Mouse (Mus musculus) c-Kit-positive CD71-positive TER-119-negative erythroid progenitor cells, embryonic 14.5 days (primary cell): ENCODE results near the gene Grk6.

ENCODE experiments used
- DNase-seq: peaks from one replicate; pipeline ENCODE4 v3.0.0-alpha.2; 2013; ENCODE audit warnings: low read depth

The Grk6 gene

DNA sequence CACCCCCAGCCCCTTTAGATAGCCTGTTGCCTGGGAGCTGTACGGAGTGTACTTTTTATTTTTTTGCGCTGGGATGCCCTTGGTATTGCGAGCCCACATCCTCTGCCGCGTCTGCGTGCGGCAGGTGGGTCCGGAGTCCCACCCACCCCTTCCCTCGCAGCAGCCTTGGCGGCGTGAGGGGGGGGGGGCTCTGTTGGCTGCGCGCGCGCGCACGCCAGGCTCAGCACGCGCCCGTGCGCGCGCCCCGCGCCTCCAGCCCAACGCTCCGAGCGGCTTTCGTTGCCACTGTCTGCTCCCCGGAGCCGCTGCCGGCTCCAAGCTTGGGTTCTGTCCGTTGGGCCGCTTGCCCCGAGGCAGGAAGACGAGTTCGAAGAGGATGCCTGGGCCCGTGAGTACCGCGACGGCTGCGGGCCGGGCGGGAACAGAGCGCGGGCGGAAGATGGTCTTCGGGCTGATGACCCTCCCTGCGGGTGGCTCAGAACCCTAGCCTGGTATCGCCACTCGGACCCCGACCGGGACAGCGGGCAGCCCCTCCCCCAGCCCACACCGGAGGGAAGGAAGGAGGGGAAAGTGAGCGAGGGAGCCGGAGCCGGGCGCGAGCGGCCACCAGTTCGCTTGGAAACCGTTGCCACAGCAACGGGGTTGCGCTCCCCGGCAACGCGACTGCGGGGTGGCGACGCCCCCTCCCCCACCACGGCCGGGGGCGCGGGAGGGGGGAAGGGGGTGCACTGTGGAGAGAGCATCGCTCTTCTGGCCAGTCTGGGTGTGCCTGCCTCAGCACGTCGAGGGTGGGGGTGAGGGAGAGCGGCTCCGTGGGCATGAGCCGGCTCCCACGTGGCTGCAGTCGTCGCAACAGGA, 19.4 kb downstream of the Grk6 start, which contains the start of gene Prr7:
Gene Prr7, plus strand, starts transcription at position 241 of the 858 bp plus-strand sequence.
- no peak for DNase-seq

DNA sequence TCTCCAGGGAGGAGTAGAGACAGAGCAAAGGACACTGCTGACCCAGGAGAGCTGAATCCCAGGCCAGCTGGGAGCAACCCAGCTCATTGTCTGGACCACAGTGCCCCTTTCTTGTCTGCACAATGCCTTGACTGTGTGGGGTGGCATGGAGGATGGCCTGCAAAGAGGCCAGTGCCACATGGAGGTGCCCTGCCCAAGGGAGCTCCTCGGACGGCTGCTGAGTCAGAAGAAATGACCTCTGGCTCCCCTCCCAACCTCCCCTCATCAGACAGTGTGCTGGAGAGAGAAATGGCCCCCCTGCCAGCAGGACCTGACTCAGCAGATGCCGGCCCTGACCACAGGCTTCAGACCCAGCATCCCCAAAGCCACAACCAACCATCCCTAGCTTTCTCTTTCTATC, 20.3 kb downstream of the Grk6 start:
- DNase-seq: no peak

DNA sequence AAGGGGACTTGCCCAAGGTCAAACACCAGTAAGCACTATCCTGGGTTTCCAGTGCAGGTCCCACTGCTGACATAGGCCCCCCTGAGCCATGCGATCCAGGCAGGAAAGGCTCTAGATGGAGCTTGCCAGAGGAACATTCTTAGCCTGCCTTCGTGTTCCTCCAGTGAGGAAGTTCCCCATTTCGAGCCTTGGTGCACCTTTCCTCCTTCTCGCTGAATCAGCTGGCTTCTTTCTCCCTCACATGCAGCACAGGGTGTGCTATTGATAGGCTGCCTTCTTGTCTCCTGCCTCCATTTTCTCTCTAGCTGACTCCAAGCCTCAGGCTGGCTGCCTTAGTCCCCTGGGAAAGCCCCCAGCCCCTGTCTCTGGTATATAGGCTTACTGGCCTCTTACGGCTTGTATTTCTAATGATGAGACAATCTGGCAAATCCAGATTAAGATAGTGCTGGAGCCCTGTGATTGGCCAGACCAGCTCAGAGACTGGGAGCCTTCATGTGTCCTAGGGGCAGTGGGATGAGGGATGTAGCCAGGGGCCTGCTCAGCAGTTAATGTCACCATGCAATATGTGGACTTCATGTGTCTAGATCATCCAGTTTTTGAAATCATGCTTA, 21.1 kb downstream of the Grk6 start:
- no peak for DNase-seq

DNA sequence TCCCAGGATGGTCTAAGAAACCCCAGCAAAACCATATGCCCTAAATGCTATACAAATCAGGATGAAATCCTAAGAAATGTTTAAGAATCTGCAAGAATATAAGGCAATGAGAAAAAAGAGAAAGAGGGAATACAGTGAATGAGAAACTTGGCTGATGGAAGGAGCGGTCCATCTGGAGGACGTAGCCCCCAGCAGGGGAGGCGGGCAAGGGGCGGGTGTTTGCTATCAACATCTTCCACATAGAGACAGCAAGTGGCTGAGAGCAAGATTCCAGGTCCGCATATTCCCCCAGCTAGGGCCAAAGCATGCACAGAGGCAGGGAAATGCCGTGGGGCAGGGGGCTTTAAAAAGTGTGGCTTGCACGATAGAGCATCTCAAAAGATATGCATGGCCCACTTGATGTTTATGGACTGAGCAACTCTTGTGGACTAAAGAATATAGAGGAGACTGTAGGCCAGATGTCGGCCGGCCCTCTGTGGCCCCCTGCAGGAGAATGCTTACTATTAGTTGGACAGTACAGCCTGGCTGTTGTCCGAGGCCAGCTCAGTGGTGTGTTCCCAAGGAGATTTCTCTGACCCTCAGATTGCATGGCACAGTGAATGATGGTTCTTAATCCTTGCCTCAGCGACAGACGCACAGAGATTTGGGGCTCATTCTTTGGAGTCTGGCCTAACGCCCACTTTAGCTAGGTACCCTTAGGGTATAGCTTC, 24.1 kb downstream of the Grk6 start:
- no peak for DNase-seq

DNA sequence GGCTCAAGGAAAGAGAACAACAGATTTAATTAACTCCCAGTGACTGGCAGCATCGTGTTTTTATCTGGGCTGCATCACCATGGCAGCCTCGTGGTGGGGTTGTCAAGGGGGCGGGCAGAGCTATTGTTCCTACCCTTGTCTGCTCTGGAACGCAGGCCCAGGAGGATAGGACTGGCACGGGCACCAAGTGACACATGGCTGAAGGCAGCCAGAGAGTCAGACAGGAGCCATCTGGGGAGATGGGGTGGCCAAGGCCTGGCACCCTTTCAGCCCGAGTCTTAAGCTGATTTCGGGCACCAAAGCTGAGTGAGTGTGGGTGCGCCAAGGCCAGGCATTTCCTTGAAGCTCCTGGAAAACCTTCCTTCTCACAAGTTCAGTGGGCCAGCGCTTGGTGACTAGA, 25.5 kb downstream of the Grk6 start:
- no peak for DNase-seq

DNA sequence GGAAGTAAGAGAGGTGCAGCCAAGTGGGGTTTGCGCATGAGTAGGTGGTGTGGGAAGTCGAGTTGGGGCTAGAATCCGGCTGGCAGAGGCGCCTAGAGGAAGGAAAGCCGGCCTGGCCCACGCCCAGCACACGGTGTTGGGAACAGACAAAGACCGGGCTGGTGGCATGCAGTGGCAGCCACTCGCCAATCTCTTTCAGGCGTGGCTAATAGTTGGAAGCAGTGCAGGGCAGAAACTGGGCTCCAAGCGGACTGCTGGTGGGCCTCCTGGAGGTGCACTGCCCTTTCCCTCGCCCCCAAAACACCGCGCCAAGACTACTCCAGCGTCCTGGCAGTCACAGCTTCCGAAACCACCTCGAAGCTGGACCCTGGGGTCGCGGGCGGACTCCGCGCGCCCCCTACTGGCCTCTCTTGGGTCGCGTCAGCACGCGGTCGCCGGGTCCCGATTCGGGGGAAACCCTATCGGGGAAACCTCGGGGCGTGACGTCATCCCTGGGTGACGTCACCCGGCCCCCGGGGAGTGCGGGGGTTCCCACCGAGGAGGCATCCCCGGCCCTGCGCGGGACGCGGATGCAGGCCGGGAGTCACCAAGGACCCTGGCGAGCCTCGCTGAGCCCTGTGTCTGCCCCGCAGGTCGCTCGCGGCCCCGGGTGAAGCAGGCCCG, 26.4 kb downstream of the Grk6 start:
- DNase-seq: peak; percentile 48

DNA sequence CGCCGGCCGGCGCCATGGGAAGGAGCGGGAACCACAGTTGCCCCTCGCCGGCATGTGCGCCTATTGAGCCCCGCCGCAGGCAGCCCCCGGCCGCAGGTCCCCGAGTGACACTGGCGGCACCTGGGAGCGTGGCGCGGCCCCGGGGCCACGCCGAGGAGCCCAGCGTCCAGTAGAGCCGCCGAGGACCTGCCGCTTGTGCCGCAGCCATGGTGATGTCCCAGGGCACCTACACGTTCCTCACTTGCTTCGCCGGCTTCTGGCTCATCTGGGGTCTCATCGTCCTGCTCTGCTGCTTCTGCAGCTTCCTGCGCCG, 26.9 kb downstream of the Grk6 start:
- DNase-seq: no peak

DNA sequence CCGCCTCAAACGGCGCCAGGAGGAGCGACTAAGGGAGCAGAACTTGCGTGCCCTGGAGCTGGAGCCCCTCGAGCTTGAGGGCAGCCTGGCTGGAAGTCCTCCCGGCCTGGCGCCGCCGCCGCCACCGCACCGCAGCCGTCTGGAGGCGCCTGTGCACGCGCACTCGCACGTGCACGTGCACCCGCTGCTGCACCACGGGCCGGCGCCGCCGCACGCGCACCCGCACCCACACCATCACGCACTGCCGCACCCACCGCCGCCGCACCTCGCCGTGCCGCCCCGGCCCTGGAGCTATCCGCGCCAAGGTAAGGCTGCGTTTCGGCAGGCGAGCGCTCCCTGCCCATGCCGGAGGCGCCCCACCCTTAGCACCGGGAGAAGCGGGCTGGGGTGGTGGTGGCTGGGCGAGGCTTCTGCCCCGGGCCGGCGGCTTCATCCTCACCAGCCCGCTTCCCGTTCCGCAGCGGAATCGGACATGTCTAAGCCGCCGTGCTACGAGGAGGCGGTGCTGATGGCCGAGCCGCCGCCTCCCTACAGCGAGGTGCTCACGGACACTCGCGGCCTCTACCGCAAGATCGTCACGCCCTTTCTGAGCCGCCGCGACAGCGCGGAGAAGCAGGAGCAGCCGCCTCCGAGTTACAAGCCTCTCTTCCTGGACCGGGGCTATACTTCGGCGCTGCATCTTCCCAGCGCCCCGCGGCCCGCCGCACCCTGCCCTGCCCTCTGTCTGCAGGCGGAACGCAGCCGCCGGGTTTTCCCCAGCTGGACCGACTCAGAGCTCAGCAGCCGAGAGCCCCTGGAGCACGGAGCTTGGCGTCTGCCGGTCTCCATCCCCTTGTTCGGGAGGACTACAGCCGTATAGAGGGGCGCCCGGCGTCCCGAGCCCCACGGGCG, 27.5 kb downstream of the Grk6 start:
- peak; percentile 27 for DNase-seq

DNA sequence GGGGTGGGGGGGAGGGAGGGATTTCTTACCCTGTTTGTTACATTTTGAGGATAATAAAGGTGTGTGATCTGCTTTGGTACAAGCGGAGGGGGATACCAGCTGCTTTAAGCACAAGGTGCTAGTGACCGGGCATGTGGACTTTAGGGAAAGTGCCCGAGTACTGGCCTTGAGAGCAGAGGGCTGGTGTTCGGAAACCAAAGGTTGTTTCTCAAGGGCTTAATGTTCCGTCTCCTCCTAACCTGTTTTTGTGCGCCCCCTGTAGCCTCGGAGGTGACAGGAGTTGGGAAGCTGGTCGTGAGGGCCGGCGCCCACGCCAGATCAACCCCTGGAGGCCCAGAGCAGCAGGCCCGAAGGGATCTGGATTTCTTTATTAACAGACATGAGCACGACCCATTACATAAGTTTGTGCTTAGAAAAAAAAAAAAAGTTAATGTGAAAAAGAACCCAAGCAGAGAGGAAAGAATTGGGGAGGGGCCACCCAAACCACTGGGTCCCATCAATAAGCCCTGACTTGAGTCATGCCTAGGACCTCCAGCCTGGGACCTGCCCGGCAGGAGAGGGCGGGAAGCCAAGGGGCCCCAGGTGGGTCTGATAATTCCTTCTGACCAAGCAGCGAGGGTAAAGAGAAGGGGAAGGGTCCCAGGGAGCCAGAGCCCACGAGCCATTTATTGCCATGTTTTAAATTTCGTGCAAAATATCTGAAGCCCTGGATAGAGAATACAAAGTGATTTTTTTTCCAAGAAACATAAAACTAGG, 28.4 kb downstream of the Grk6 start:
- no peak for DNase-seq

DNA sequence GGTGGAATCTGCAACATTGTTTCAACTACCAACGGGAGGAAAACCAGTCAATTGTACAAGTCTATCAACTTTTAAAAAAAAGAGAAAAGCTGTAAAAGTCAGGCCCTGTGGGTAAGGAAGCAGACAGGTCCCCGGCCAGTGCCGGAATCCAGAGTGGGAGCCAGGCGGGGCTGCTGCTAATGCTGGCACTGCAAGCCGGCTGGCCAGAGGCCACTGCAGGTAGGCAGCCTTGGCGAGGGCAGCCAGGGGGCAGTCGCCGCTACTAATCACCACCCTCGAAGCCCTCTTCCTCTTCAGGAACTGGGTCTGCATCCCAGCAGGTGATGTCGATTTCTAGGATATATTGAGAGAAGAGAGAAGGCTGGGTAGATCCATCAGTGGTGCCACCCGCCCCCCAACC, 29.1 kb downstream of the Grk6 start:
- no peak for DNase-seq

DNA sequence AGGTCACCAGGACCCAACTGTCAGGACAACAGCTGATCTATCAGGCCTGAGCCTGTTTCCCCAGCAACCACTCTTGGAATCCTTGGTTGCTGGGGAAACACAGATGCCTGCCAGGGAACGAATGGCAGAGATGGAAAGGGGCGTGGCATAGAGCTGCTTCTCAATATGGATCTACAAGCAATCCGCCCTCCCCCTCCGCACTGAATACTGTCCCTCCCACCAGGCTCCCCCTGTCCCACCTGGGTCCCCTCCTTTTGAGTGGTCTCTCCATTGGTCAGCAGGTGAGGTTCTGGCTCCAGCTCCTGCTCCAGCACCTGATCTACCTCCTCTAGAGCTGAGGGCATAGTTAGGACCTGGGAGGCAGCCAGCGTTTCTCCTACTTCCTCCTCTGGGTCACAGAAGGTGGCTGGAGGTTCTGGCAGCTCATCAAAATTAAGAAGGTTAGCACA, 29.8 kb downstream of the Grk6 start:
- DNase-seq: no peak

DNA sequence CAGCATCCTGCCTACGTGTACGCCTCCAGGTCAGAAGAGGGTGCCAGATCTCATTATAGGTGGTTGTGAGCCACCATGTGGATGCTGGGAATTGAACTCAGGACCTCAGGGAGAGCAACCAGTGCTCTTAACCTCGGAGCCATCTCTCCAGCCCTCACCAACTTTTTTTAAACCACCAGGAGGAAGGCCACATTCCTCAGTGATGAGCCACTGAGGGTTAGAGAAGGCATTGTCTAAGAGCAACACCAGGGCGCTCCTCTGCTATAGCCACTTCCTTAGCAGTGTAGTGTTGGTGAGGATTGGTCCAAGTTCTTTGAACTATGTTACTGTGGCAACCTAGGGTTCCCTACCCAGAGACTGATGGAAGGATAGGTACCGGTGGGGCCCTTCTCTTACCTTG, 30.9 kb downstream of the Grk6 start:
- DNase-seq: no peak

DNA sequence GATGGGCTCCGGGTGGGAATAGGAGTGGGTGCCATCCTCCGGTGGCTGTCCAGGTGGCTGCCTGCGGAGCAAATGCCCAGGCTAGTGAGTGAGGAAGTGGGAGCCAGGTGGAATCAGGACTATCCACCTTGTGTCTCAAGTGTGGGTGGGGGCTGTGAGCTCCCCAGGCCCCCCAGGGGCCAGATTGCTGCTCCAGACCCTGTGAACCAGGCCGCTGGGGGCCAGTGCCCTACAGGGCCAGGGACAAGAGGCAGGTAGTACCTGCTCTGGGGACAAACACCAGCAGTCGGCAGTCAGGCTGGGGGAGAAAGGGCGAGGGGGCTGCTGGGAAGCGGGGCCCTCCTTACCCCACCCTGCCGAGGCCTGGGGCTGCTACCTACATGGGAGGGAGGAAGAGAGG, 31.4 kb downstream of the Grk6 start:
- no peak for DNase-seq

DNA sequence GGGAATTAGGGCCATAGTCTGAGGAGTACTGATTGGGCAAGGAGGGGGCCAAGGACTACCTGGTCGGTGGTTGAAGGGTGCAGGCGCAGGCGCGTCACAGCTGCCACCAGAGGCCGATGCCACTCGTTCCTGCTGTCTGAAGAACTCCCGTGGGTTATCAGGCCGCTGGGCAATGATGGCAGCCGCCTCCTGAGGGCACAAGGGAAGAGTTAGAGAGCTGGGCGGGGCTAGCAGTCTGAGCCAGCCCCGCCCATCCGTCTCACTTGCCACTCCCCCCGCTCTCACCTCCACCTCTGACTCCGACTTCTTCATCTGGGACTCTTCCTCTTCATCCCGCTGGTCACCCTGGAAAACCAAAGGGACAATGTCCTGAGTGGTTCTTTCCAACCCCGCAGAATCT, 32.6 kb downstream of the Grk6 start:
- no peak for DNase-seq

DNA sequence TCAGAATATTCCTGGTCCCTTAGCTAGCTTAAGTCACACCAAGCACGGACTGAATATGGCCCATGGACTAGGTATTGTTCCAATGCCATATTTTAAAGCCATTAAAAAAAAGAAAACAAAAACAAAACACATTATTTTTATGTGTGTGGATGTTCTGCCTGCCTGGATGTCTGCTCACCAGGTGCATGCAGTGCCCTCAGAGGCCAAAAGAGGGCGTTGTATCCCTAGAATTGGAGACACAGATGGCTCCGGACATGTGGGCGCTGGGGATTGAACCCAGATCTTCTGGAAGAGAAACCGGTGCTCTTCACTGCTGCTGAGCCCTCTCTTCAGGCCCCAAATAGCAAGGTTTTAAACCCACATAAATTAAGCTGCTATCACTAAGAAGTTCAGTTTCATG, 33.2 kb downstream of the Grk6 start:
- DNase-seq: no peak

DNA sequence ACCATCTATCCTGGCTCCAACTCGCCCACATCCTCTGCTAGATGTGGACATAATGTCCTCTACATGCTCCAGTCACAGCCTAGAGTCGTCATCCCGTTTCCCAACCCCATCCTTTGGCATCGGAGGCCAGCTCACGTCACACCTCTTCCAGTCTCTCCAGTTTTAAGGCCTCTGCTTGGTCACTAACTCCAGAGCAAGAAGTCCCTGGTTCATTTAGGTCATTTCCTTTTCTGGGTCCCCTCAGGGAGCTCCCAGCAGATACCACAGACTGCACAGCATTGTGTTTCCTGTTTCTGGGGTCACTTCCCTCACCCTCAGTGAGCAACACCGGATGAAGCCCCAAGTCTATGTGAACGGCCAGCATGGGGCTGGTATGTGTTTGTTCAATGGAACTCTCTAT, 34.1 kb downstream of the Grk6 start:
- DNase-seq: no peak

DNA sequence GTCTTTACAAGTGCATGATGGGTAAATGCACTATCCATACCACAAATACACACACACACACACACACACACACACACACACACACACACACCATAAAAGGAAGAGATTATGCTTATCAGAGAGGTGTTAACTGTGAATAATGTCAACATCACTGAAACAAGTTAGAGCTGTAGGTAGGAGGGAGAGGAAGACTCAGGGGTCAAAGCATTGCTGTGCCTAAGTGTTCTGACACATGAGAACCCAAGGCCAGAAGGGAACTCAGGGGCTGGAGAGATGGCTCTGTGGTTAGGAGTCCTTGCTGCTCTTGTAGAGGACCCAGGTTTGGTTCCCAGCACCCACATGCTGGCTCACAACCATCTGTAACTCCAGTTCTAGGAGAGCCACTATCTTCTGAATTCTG, 35.1 kb downstream of the Grk6 start:
- no peak for DNase-seq

DNA sequence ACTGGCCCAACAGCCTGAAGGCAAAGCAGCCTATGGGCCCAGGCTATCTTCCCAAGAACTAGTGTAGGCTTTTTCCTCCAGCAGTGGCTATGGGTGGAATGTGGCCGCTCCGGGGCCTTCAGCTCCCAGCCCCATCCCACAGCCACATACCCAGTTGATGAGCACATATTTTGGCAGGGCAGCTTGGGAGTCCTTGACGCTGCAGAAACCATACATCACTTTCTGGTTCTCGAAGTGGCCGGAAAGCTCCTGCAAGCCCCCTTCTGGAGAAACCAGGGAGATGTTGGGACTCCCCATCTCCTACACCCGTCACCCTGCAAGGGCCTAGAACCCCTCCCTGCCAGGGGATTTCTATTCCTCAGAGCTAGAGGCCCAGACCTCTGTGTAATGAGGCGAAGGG, 37.7 kb downstream of the Grk6 start:
- no peak for DNase-seq

DNA sequence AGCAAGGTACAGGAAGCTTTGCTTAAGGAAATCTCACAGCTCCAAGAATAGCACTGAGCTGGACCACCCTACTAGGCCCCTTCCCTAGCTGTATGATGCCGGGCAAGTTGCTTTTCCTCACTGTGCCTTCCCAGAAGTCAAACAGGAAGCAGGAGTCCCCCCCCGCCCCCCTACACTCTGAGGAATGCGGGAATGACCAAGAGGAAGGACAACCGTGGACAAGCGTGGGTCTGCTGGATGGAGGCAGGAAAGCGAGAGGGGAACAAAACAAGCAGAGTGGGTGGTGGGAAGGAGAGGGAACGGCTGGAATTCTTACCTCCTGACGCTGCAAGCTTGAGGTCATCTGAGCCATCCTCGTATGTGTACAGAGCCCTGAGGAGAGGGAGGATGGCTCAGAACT, 38.2 kb downstream of the Grk6 start:
- no peak for DNase-seq

DNA sequence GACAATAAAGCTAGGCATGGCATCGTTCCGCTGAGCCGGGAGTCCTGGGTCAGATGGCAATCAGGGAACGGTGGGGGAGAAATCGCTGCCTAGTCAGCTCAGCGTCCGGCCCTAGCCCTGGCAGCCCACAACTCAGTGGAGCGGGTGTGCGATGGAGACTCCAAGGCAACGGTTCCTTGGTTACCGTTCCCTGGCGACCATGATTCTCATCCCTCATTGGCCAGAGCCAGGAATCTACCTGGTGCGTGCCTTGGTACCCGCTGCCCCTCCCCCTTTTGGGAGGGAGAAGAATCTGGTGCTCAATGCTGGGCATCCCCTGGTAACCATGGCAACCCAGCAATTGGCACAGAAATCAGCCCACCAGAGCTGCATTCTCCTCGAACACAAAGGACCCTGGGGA, 38.7 kb downstream of the Grk6 start:
- DNase-seq: no peak

DNA sequence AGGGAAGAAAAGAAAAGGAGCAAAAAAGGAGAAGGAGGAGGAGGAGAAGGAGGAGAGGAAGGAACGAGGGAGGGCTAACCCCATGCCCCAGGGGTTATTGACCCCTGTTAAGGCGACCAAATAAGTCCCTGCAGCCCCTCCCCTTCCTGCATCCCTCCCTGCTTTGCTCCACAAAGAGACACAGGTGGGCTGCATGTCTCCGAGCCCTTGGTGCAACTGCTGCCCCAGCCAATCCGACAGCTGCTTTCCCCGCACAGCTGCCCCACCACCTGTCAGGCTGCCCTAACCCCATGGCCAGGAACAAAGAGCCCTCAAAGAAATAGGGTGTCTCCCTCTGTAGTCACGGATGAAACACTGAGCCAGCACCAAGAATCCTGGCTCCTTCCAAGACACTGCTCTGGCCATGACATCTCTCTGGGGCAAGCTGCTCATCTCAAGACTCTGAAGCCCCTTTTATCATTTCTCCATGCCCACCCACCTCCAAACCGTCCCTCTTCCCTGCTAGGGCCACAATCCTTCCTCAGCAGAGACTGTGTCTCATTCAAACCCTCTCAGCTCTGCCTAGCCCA, 39.7 kb downstream of the Grk6 start:
- DNase-seq: no peak
